Mouse (Mus musculus): ENCODE results near the gene Ptpn7.
"Not testable (repeated sequence)": the region's sequence is repeated elsewhere in the genome, so short reads cannot be mapped to it uniquely, and the experiment has no call there.

Ptpn7 gene

GRCm38 (mm10) chr1:135186427-135186826, 53.9 kb downstream of the Ptpn7 start:
- no peak for DNase-seq (ENCODE audit: low spot score in 2 of 2)

GRCm38 (mm10) chr1:135187016-135187415, 54.5 kb downstream of the Ptpn7 start:
- DNase-seq (ENCODE audit: low spot score in 2 of 2), result not testable (repeated sequence)

DNA sequence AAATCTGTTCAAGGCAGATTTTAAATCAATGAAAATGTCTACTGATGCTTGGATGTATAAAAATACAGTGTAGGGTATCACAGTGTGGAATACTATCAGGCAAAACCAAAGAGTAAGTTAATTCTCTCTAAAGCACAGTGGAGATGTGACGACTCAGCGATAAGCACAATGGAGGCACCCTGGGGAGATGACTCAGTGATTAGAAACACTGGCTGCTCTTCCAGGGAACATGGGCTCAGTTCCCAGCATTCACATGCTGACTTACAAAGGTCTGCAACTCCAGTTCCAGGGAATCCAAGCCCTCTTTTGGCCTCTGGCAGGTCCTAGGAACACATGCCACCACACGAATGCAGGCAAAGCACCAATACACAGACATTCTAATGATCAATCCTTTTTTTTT, 55.7 kb downstream of the Ptpn7 start:
- DNase-seq (ENCODE audit: low spot score in 2 of 2), result no peak

DNA sequence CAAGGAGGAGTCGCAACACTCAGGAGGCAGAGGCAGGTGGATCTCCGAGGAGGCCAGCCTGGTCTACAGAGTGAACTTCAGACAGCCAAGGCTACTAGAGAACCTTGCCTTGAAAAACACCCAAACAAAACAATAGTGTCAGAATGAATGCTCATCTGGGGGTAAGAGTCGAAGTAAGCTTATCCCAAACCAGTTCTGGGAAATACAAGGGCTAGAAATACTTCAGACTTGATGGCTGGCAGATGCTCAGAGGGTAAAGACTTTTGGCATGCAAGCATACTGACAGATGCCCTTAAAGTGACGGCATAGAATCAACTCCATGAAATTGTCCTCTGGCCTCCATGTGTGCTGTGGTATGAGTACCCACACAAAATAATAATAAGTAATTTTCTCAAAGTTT, 56.7 kb downstream of the Ptpn7 start:
- DNase-seq (ENCODE audit: low spot score in 2 of 2), result no peak

DNA sequence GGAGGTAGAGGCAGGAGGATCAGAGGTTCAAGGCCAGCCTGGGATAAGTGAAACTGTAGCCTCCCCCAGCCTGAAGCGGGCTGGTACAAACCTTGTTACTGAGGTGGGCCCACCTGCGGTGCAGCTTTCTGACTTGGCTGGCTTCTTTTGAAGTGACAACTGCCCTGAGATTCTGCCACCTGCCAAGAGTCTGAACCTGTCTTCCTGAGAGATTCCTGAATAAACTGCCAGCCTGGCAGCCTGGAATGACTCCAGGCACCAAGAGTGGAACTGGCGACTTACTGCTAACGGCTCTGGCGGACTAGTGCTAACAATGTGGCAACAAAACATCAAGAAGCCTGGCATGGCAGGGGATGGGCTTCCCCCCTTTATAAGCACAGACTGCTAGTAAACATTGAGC, 61.8 kb downstream of the Ptpn7 start:
- DNase-seq (ENCODE audit: low spot score in 2 of 2), result not testable (repeated sequence)
